Mouse (Mus musculus): ENCODE data around the gene Clcn2. TPM values are rescaled to one million over a fixed set of nuclear protein-coding genes. Genes with fewer than 3 reads are reported as not detected.

The Clcn2 gene
- polyA plus RNA-seq, 1 experiment = 4.4 TPM

GRCm38 (mm10) chr16:20694781-20695180, 22.8 kb downstream of the Clcn2 start:
- H3K36me3 ChIP-seq (ENCODE audit: control insufficient read depth, insufficient read depth) = peaks cover 20% of the 10 kb centered on the region
- H3K27me3 ChIP-seq (ENCODE audit: control insufficient read depth, insufficient read depth, insufficient read length) = no peaks in the 10 kb centered on the region
- no peak for TF ChIP-seq MAX (IDR thresholded peaks at IDR 0.05; ENCODE audit: low read depth)
- no peak for TF ChIP-seq POLR2AphosphoS2 (IDR thresholded peaks at IDR 0.05; ENCODE audit: insufficient read length, low read depth)
- no peak for TF ChIP-seq REST (IDR thresholded peaks at IDR 0.05; ENCODE audit: insufficient read depth, insufficient read length)
- no peak for TF ChIP-seq SRF (IDR thresholded peaks at IDR 0.05; ENCODE audit: control insufficient read depth, insufficient read length, low read depth)
- TF ChIP-seq POLR2A (IDR thresholded peaks at IDR 0.05; ENCODE audit: insufficient read length, low read depth) = no peak
- no peak for TF ChIP-seq MYOG (IDR thresholded peaks at IDR 0.05; ENCODE audit: control insufficient read depth in 1 of 3, insufficient read depth in 1 of 3, insufficient read length in 2 of 3, low read depth in 2 of 3)
- no peak overlapping the region for H3K4me3 ChIP-seq
- no peak overlapping the region for H3K4me2 ChIP-seq (ENCODE audit: low read depth)
- no peak overlapping the region for H3ac ChIP-seq (ENCODE audit: control insufficient read depth, insufficient read length)
- H3K79me2 ChIP-seq (ENCODE audit: control insufficient read depth, insufficient read depth) = no peaks in the 10 kb centered on the region

GRCm38 (mm10) chr16:20693111-20693701, 24.3 kb downstream of the Clcn2 start, which contains the start of gene Fam131a:
Gene Fam131a (plus strand): TSS chr16:20693241.
- Histone ChIP-seq H3K27me3 (ENCODE audit: control insufficient read depth, insufficient read depth, insufficient read length) (no peaks in the 10 kb centered on the region), H3K4me2 (ENCODE audit: low read depth) (no peak within 1 kb of the TSS), H3ac (ENCODE audit: control insufficient read depth, insufficient read length) (no peak within 1 kb of the TSS), H3K4me3 (no peak within 1 kb of the TSS), H3K79me2 (ENCODE audit: control insufficient read depth, insufficient read depth) (no peaks in the 10 kb centered on the region), H3K36me3 (ENCODE audit: control insufficient read depth, insufficient read depth) (peaks cover 36% of the 10 kb centered on the region)
- TF ChIP-seq REST (IDR thresholded peaks at IDR 0.05; ENCODE audit: insufficient read depth, insufficient read length) (no peak), USF1 (IDR thresholded peaks at IDR 0.05; ENCODE audit: low read depth) (no peak), POLR2AphosphoS2 (IDR thresholded peaks at IDR 0.05; ENCODE audit: insufficient read length, low read depth) (peak; percentile 95), SRF (IDR thresholded peaks at IDR 0.05; ENCODE audit: control insufficient read depth, insufficient read length, low read depth) (no peak), POLR2A (IDR thresholded peaks at IDR 0.05; ENCODE audit: insufficient read length, low read depth) (peak; percentile 31), MYOD1 (IDR thresholded peaks at IDR 0.05; ENCODE audit: control insufficient read depth in 1 of 3, insufficient read length in 2 of 3, low read depth in 2 of 3) (no peak)

- Histone ChIP-seq H3K27me3 (ENCODE audit: control insufficient read depth, insufficient read depth, insufficient read length) (no peaks in the 10 kb centered on the region), H3K4me3 (no peak overlapping the region), H3ac (ENCODE audit: control insufficient read depth, insufficient read length) (no peak overlapping the region), H3K79me2 (ENCODE audit: control insufficient read depth, insufficient read depth) (no peaks in the 10 kb centered on the region), H3K36me3 (ENCODE audit: control insufficient read depth, insufficient read depth) (peaks cover 42% of the 10 kb centered on the region), H3K4me2 (ENCODE audit: low read depth) (no peak overlapping the region)
- TF ChIP-seq POLR2AphosphoS2 (IDR thresholded peaks at IDR 0.05; ENCODE audit: insufficient read length, low read depth) (no peak), REST (IDR thresholded peaks at IDR 0.05; ENCODE audit: insufficient read depth, insufficient read length) (no peak), POLR2A (IDR thresholded peaks at IDR 0.05; ENCODE audit: insufficient read length, low read depth) (no peak), USF1 (IDR thresholded peaks at IDR 0.05; ENCODE audit: low read depth) (no peak), TCF3 (IDR thresholded peaks at IDR 0.05; ENCODE audit: insufficient read length, low read depth) (no peak), MYOD1 (IDR thresholded peaks at IDR 0.05; ENCODE audit: control insufficient read depth in 1 of 3, insufficient read length in 2 of 3, low read depth in 2 of 3) (no peak), TCF12 (IDR thresholded peaks at IDR 0.05; ENCODE audit: insufficient read depth, poor library complexity, severe bottlenecking) (no peak), MAX (IDR thresholded peaks at IDR 0.05; ENCODE audit: low read depth) (no peak), SRF (IDR thresholded peaks at IDR 0.05; ENCODE audit: control insufficient read depth, insufficient read length, low read depth) (no peak), MYOG (IDR thresholded peaks at IDR 0.05; ENCODE audit: control insufficient read depth in 1 of 3, insufficient read depth in 1 of 3, insufficient read length in 2 of 3, low read depth in 2 of 3) (no peak), CEBPB (IDR thresholded peaks at IDR 0.05; ENCODE audit: insufficient read depth, poor library complexity, severe bottlenecking) (no peak), E2F4 (IDR thresholded peaks at IDR 0.05; ENCODE audit: insufficient read depth) (no peak)
Measured at GRCm38 (mm10) chr16:20692241-20692965, 25.1 kb downstream of the Clcn2 start.

- peaks cover 48% of the 10 kb centered on the region for H3K36me3 ChIP-seq (ENCODE audit: control insufficient read depth, insufficient read depth)
- no peak overlapping the region for H3ac ChIP-seq (ENCODE audit: control insufficient read depth, insufficient read length)
- no peak overlapping the region for H3K4me3 ChIP-seq
- TF ChIP-seq POLR2AphosphoS2 (IDR thresholded peaks at IDR 0.05; ENCODE audit: insufficient read length, low read depth) = no peak
- TF ChIP-seq REST (IDR thresholded peaks at IDR 0.05; ENCODE audit: insufficient read depth, insufficient read length) = no peak
- TF ChIP-seq MYOD1 (IDR thresholded peaks at IDR 0.05; ENCODE audit: control insufficient read depth in 1 of 3, insufficient read length in 2 of 3, low read depth in 2 of 3) = no peak
- no peak for TF ChIP-seq POLR2A (IDR thresholded peaks at IDR 0.05; ENCODE audit: insufficient read length, low read depth)
- no peak for TF ChIP-seq CEBPB (IDR thresholded peaks at IDR 0.05; ENCODE audit: insufficient read depth, poor library complexity, severe bottlenecking)
- TF ChIP-seq SRF (IDR thresholded peaks at IDR 0.05; ENCODE audit: control insufficient read depth, insufficient read length, low read depth) = no peak
- TF ChIP-seq TCF3 (IDR thresholded peaks at IDR 0.05; ENCODE audit: insufficient read length, low read depth) = no peak
- no peak for TF ChIP-seq USF1 (IDR thresholded peaks at IDR 0.05; ENCODE audit: low read depth)
- TF ChIP-seq MAX (IDR thresholded peaks at IDR 0.05; ENCODE audit: low read depth) = no peak
- TF ChIP-seq MYOG (IDR thresholded peaks at IDR 0.05; ENCODE audit: control insufficient read depth in 1 of 3, insufficient read depth in 1 of 3, insufficient read length in 2 of 3, low read depth in 2 of 3) = no peak
- TF ChIP-seq E2F4 (IDR thresholded peaks at IDR 0.05; ENCODE audit: insufficient read depth) = no peak
- no peak for TF ChIP-seq TCF12 (IDR thresholded peaks at IDR 0.05; ENCODE audit: insufficient read depth, poor library complexity, severe bottlenecking)
- no peak overlapping the region for H3K4me2 ChIP-seq (ENCODE audit: low read depth)
- no peaks in the 10 kb centered on the region for H3K27me3 ChIP-seq (ENCODE audit: control insufficient read depth, insufficient read depth, insufficient read length)
- H3K79me2 ChIP-seq (ENCODE audit: control insufficient read depth, insufficient read depth) = no peaks in the 10 kb centered on the region
Measured at GRCm38 (mm10) chr16:20691617-20692016, 25.9 kb downstream of the Clcn2 start.
